Mouse (Mus musculus): Measurements from ENCODE around the gene Srcap. TPM values are rescaled to one million over a fixed set of nuclear protein-coding genes. Genes with fewer than 3 reads are reported as not detected.

Srcap gene
- total RNA-seq, 2 experiments from 2014 or later: 88.9 to 125 TPM

DNA sequence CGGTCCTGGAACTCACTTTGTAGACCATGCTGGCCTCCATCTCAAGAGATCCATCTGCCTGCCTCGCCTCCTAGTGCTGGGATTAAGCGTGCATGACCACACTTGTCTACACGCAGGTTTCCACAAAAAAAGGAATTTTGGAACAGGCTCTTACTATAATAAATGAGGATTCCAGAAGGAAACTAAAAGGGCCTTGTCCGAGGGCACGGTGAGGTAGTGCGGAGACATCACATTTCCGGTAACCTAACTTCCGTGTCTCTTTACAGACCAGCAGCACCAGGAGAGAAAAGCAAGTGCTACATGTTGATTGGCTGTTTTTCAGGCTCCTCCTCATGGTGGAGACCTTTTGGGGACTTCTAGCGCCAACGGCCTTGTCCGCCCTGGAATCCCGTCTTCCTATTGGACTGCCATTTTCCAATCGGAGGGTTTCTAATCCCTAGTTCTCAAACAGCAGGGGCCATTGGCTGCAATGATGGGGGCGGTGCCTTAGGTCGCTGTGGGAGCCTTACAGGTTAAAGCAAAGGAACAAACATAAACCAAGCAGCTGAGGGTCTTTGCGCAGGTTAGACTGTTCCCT lies 61.2 kb downstream of the Srcap start, which contains the start of gene Phkg2:
Gene Phkg2 (plus strand): TSS at position 446 of the 577 bp plus-strand sequence.
- DNase-seq (ENCODE audit: extremely low spot score in 1 of 2, low spot score in 1 of 2): peak; percentile 57 to 67

DNA sequence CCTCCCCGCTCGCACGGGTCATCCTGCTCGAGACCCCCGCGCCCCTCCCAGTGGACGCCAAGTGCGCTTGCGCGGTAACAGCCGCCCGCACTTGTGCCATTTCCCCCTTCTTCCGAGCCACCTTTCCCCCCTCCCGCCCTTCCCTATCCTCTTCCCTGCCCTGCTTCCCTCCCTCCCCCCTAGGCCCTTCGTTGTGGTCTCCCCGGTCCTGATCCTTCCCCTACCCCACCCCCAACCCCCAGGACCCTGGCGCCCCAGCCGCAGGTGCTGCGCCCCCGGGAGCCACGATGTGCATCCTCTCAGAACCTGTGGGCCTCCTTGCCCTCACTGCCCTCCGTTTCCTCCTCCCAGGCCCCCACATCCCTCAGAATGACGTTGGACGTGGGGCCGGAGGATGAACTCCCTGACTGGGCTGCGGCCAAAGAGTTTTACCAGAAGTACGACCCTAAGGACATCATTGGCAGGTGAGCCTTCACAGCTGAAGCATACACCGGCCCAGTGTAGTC lies 61.8 kb downstream of the Srcap start:
- peak in 1 of 2 experiments; percentile 20 for DNase-seq (ENCODE audit: extremely low spot score in 1 of 2, low spot score in 1 of 2)

DNA sequence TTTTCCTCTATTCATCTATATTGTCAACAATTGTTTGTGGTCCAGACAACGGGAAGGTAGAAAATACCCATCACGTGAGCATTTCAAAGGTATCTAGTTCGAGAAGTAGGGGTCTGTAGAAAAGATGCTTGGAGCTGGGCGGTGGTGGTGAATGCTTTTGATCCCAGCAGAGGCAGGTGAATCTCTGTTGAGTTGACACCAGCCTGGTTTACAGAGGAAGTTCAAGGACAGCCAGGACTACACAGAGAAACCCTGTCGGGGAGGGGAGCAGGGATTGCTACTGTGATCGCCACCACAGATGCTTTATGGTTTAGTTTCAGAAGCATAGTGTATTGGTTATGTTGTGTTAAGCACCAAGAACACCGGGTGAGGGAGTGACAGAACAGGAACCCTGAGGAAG lies 62.3 kb downstream of the Srcap start:
- no peak for DNase-seq (ENCODE audit: extremely low spot score in 1 of 2, low spot score in 1 of 2)

DNA sequence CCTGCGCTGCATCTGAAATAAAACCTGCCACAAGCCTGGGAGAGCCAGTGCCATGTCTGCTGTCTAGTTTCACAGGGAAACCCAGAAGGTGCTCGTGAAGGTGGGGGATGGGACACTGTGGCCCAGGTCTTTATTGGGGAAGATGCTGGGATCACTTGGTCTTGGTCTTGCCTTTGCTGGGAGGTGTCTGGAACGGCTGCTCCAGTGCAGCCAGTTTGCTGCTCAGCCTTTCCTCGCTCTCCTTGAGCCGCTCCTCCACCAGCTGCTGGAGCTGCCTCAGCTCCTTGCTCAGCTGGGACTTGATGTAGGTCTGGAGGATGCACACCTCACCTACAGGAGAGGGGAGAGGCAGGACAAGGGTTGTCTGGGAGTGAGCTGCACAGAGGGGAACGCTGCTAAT lies 71.5 kb downstream of the Srcap start:
- no peak for DNase-seq (ENCODE audit: extremely low spot score in 1 of 2, low spot score in 1 of 2)

DNA sequence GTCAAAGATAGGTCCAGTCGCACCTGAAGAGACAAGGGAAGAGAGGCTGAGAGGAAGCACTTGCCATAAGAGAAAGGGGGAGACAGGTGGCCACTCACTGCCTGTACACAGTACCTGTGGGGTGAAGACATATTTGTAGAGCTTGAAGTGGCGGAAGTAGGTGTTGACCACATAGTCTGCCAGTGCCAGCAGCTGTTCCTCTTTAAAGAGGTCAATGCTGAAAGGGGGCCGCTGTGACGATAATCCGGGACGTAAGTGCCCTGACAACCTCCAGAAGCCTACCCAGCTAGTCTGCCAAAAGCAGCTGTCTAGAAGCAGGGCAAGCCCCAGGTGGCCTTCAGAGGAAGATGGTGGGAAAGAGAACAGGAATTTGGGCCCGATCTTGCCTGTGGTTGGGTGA lies 73.2 kb downstream of the Srcap start:
- no peak for DNase-seq (ENCODE audit: extremely low spot score in 1 of 2, low spot score in 1 of 2)

DNA sequence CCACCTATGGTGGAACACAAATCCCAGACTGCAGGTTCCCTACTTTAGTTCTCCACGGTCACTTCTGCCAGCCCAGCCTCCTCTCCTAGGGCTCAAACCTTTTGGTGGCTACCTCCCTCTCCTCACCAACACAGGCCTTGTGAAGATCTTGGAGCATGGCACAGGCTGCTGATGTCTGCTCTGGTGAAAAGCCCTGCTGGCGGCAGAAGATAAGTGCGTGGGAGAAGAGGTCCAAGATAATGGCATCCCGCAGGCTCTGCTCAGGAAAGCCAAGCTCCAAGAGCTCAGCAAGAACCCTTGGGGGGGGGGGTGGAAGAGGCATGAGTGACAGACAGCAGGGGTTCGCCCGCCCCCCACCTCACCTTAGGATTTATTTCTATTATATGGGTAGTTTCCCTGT lies 74.4 kb downstream of the Srcap start:
- DNase-seq (ENCODE audit: extremely low spot score in 1 of 2, low spot score in 1 of 2): no peak

DNA sequence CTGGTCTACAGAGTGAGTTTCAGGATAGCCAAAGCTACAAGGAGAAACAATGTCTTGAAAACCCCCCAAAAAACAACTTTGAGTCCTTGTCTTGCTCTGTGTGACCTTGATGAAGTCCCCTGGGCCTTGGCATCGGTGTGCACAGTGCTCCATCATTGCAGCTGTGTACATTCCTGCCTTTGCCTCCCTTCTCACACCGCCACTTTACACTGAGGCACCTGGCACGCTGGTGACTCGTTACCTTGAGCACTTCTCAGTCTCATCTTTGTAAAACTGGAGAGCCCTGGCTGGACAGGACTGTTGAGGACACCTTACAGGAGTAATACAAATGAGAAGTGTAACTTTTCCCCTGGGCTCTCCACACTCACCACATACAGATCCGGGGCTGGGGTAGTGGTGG lies 75.4 kb downstream of the Srcap start:
- DNase-seq (ENCODE audit: extremely low spot score in 1 of 2, low spot score in 1 of 2): no peak

DNA sequence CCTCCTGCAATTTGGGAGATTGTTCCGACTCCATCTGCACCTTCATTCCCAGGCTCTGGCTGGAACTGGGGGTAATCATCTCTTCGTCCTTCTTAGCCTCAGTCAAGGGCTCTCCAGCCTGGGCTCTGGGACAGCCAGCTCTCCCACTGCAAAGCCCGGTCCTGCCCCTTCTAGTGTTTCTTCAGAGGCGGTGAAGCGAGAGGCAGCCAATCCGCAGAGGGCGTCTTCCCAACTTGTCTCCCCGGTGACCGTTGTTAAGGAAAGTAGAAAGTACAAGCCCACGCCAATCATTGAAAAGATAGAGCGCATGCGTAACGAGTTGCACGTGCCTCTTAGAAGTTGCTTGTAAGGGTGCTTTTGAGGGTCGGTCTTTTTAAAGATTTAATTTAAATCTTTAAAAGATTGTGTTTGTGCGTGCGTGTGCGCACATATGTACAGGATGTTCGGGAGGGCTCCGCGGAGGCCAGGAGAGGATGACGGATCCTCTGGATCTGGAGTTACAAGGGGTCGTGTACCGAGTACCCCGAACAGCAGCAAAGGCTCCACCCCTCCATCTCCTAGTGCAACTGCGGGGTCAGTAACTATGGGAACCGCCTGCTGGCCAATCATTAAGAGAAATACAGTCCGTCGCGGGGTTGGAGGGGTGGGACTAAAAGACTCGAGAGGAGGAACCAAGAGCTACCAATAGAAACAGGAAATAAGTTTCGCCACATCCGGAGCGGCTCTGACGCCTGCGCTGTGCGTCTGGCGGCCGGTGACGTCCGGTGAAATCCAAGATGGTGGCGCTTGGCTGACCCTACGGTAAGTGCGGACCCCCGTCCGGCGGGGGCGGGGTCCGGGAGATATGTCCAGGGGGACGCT lies 76.5 kb downstream of the Srcap start, which contains the start of the genes Ccdc189 and Rnf40:
Gene Ccdc189 (minus strand): TSS at position 585 of the 861 bp plus-strand sequence.
Gene Rnf40 (plus strand): TSS at position 757 of the 861 bp plus-strand sequence.
- peak; percentile 77 to 80 for DNase-seq (ENCODE audit: extremely low spot score in 1 of 2, low spot score in 1 of 2)

DNA sequence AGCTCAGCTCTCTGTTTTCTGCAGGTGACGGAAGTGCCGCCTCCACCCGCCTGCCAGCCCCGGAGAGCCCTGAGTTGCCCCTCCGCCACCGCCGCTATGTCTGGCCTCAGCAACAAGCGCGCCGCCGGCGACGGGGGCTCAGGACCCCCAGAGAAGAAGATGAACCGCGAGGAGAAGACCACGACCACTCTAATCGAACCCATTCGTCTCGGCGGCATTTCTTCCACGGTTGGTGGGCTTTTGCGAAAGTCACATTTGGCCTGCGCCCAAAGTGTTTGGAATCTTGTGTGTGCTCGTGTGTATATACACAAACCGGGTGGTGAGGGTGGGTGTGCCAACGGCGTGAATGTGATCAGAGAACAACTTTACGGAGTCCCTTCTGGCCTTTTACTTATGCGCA lies 77.1 kb downstream of the Srcap start:
- no peak for DNase-seq (ENCODE audit: extremely low spot score in 1 of 2, low spot score in 1 of 2)

DNA sequence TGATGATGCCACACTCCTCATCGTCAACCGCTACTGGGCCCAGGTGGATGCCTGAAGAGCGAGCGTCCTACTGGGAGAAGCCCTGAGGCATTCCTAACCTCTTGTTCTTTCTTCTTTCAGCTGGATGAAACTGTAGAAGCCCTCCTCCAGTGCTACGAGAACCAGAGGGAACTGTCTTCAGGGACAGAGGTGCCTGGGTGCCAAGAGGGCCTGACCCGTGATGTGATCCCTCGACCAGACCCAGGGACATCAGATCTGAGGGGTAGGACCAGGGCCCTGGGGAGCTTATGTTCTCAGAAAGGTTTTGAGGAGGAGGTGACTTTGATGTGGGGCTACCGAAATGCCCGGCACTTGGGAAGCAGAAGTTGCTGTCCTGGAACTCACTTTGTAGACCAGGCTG lies 77.9 kb downstream of the Srcap start:
- no peak for DNase-seq (ENCODE audit: extremely low spot score in 1 of 2, low spot score in 1 of 2)

DNA sequence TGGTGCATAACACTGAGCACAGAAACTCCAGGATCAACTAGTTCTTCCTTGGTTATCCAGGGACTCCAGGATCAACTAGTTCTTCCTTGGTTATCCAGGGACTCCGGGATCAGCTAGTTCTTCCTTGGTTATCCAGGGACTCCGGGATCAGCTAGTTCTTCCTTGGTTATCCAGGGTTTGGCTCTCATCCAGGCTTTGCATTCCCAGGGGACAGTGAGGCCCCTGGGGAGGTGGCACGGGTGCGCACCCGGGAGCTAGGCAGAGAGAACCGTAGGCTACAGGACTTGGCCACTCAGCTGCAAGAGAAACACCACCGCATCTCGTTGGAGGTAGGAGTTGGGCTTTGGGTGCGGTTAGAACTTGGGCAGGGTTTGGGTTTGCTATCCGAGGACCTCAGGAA lies 79.3 kb downstream of the Srcap start:
- no peak for DNase-seq (ENCODE audit: extremely low spot score in 1 of 2, low spot score in 1 of 2)

DNA sequence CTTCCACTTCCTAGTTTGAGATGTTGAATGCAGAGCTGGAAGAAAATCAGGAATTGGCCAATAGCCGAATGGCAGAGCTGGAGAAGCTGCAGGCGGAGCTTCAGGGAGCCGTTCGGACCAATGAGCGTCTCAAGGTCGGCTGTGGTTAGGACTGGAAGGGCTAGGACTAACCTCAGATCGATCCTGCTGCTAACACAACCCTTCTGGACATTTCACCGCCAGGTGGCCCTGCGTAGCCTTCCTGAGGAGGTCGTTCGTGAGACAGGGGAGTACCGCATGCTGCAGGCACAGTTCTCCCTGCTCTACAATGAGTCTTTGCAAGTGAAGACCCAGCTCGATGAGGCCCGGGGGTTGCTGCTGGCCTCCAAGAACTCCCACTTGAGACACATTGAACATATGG lies 80.8 kb downstream of the Srcap start:
- DNase-seq (ENCODE audit: extremely low spot score in 1 of 2, low spot score in 1 of 2): no peak

DNA sequence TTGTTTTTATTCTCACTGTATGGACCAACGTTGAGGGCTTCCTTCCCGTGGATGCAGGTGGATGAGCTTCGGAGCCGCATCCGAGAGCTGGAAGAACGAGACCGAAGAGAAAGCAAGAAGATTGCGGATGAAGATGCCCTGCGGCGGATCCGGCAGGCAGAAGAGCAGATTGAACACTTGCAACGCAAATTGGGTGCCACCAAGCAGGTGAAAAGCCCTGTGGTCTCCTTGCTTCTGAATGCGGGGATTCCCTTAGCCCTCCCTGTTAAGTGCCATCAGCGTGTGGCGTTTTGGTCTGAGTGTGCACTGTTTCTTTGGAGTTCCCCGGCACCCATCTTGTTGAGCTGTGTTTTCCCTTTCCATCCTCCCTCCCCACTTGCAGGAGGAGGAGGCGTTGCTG lies 85.0 kb downstream of the Srcap start:
- no peak for DNase-seq (ENCODE audit: extremely low spot score in 1 of 2, low spot score in 1 of 2)

DNA sequence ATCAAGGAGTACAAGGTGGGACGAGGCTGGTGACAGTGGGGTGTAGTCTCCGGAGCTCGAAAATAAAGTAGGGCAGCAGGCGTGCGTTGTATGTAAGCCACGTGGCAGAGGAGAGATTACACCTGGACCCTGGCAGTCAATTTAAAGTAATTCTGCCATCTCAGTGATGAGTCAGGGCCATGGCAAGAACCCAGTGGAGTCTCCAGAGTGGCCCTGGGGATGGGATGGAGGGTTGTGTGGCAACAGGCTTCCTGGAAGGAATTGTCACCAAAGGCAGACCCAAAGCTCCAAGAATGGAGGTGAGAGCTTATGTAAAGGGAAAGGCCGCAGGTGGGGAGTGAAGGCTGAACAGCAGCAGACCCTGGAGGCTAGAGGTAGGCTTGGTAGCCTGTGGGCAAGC lies 88.8 kb downstream of the Srcap start:
- no peak for DNase-seq (ENCODE audit: extremely low spot score in 1 of 2, low spot score in 1 of 2)

DNA sequence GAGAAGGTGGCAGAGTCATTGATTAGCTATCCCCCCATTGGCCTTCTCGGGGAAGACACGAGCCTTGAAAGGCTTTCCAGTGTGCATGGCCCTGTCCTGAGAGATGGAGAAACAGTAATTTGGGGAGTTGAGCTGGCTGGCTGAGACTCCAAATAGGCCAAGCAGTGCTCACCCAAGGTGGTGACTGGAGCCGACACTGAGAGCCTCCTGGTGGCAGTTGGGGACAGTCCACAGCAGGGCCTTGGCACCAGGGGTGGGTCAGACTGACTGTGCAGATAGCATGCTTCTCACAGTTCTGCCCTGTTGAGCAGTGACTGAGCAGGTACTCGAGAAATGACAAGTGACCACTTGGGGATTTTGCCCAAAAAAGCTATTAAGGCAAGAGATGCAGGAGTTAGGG lies 90.0 kb downstream of the Srcap start:
- no peak for DNase-seq (ENCODE audit: extremely low spot score in 1 of 2, low spot score in 1 of 2)

DNA sequence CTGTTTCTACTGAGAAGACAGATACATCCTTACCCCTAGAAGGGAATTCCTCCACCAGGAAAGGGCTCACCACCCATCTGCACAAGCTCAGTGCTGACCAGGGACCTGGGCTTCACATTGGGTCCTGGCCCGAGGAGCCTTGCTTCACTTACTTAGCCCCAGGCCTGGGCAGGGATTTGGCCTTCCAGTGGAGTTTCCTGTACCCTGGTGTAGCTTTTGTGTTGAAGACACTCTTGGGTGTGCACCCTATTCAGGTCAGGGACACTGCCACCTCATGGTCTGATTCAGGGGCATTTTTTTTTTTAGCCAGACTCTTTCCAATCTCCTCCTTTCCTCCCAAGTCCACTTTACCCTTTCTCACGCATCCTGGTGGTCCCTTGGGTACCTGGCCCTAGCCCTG lies 91.1 kb downstream of the Srcap start:
- DNase-seq (ENCODE audit: extremely low spot score in 1 of 2, low spot score in 1 of 2): no peak

DNA sequence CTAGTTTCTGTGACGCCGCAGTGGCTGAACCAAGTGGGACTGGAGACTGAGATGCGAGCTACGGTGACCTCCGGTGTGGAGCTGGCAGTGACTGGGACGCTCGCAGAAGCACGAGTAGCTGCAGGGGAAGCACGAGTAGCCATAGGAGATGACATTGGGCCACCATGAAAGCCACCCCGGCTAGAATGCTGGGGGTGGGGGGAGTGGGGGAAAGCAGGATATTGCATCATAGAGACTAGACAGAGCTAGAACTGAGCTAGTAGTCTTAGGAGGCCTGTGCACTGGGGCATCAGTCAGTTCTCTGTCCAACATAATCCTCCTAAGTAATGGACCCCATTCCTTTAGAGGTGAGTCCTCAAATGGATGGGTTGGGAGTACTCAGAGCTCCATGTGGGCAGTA lies 92.5 kb downstream of the Srcap start:
- DNase-seq (ENCODE audit: extremely low spot score in 1 of 2, low spot score in 1 of 2): no peak

DNA sequence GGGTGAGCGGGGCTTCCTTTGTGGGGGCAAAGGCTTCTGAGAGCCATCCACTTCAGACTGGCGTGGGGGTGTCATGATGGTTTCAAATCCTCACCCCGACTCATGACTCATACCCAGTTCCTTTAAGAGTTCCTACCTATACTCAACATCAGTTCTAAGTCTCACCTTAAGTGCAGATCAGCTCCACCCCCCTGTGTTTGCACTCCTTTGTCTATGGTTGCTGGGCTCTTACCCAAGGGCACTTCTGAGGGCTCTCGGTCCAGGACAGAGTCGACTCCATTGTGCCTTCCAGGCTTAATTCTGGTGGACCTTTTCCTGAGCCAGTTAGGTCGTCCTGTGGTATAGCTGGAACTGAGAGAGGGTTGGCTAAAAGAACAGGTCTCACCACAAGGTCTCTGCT lies 95.4 kb downstream of the Srcap start:
- no peak for DNase-seq (ENCODE audit: extremely low spot score in 1 of 2, low spot score in 1 of 2)
